ENCODE assay signal across 5 mouse cellular contexts in genomic region chr11:53290187-53290586, GRCm38 (mm10). TPM values are rescaled to one million over a fixed set of nuclear protein-coding genes. Genes with fewer than 3 reads are reported as not detected.
A peak's percentile ranks its signal among the peaks of the same experiment; 100 is the strongest.
DNase-seq lines count a peak whose midpoint lies in the region; TF ChIP-seq lines count a peak whose summit lies in the region.
"Not testable (repeated sequence)": the region's sequence is repeated elsewhere in the genome, so short reads cannot be mapped to it uniquely, and the experiment has no call there.

No protein-coding gene starts in this region.

- not testable (repeated sequence) for H3K4me3 ChIP-seq in CH12.LX (replicated peaks in 1 of 3; ENCODE audit: low read depth in 2 of 3, low read length in 2 of 3, poor library complexity in 1 of 3); ES-E14 (ENCODE audit: insufficient read depth in 1 of 2, low read depth in 1 of 2, low read length in 2 of 2, poor library complexity in 1 of 2, severe bottlenecking in 1 of 2); MEL (ENCODE audit: control insufficient read depth in 1 of 2, insufficient read depth in 1 of 2, low read depth in 2 of 2, low read length in 2 of 2); heart, embryonic 10.5 days

- not testable (repeated sequence) for H3K27ac ChIP-seq in CH12.LX (ENCODE audit: insufficient read depth, low read depth); ES-E14 (ENCODE audit: insufficient read depth, low read depth, low read length, poor library complexity, severe bottlenecking); MEL (ENCODE audit: control insufficient read depth, low read depth, low read length); heart, embryonic 10.5 days

- not testable (repeated sequence) for TF ChIP-seq POLR2A in CH12.LX (IDR thresholded peaks at IDR 0.05; ENCODE audit: low read depth, low read length); MEL (IDR thresholded peaks at IDR 0.05; ENCODE audit: control insufficient read depth in 1 of 2, insufficient read depth in 1 of 2, low read depth in 1 of 2, low read length in 2 of 2, poor library complexity in 1 of 2)

- peaks cover 68 to 93% of the 10 kb centered on the region in 2 experiments for H3K36me3 ChIP-seq in CH12.LX (replicated peaks in 1 of 2; ENCODE audit: control insufficient read depth in 1 of 2, insufficient read depth in 1 of 2, low read length in 1 of 2)
- peaks cover 53% of the 10 kb centered on the region for H3K36me3 ChIP-seq in ES-E14 (ENCODE audit: control insufficient read depth, insufficient read depth, low read length, poor library complexity, severe bottlenecking)
- H3K36me3 ChIP-seq in MEL (ENCODE audit: control insufficient read depth in 1 of 2, insufficient read depth in 2 of 2, low read length in 2 of 2) = peaks cover 38 to 84% of the 10 kb centered on the region in 2 experiments
- peaks cover 81% of the 10 kb centered on the region for H3K36me3 ChIP-seq in heart, embryonic 10.5 days

- TF ChIP-seq RAD21 in CH12.LX (IDR thresholded peaks at IDR 0.05; ENCODE audit: low read depth, low read length); MEL (IDR thresholded peaks at IDR 0.05; ENCODE audit: low read depth, low read length): not testable (repeated sequence)

- H3K27me3 ChIP-seq in CH12.LX (replicated peaks); MEL (ENCODE audit: control insufficient read depth in 1 of 2, insufficient read depth in 2 of 2, low read length in 2 of 2); heart, embryonic 10.5 days (ENCODE audit: insufficient read depth, poor library complexity, severe bottlenecking): not testable (repeated sequence)

- not testable (repeated sequence) for H3K9ac ChIP-seq in CH12.LX (ENCODE audit: insufficient read depth, low read depth); ES-E14 (ENCODE audit: insufficient read depth, low read depth, low read length, poor library complexity, severe bottlenecking); MEL (ENCODE audit: control insufficient read depth, low read depth, low read length, poor library complexity, severe bottlenecking)

- not testable (repeated sequence) for H3K9me3 ChIP-seq in CH12.LX (replicated peaks; ENCODE audit: low read length); ES-E14 (ENCODE audit: control insufficient read depth, insufficient read depth, low read depth, low read length); MEL (replicated peaks; ENCODE audit: insufficient read depth, low read length); heart, embryonic 10.5 days

- not testable (repeated sequence) for TF ChIP-seq EP300 in CH12.LX (IDR thresholded peaks at IDR 0.05; ENCODE audit: low read length); MEL (IDR thresholded peaks at IDR 0.05; ENCODE audit: low read depth in 1 of 2, low read length in 2 of 2)

- not testable (repeated sequence) for TF ChIP-seq CTCF in CH12.LX (conservative IDR thresholded peaks at IDR 0.05 in 1 of 2, IDR thresholded peaks at IDR 0.05 in 1 of 2; ENCODE audit: low read depth in 2 of 2, low read length in 2 of 2); MEL (IDR thresholded peaks at IDR 0.05 in 2 of 3, conservative IDR thresholded peaks at IDR 0.05 in 1 of 3; ENCODE audit: control insufficient read depth in 1 of 3, insufficient read depth in 1 of 3, low read depth in 2 of 3, low read length in 3 of 3, poor library complexity in 1 of 3, severe bottlenecking in 1 of 3)

- not testable (repeated sequence) for DNase-seq in CH12.LX (ENCODE audit: extremely low read depth); ES-E14 (ENCODE audit: low read depth, low spot score); MEL (ENCODE audit: low read depth, low spot score)
- DNase-seq in heart, adult 11 months = peak; percentile 18
- DNase-seq in heart, embryonic 10.5 days (ENCODE audit: low spot score) = peak; percentile 64

- dilution Hi-C loops in CH12.LX (cut with MboI; ENCODE audit: extremely low pct_ligation_motif_present, extremely low pct_unique_long_range_greater_than_20kb, low sequenced_read_pairs) = not testable (repeated sequence)

- H3K79me2 ChIP-seq in CH12.LX (replicated peaks; ENCODE audit: control insufficient read depth, extremely low read depth, insufficient read depth, poor library complexity, severe bottlenecking) = peaks cover 88% of the 10 kb centered on the region
- peaks cover 39% of the 10 kb centered on the region for H3K79me2 ChIP-seq in MEL (ENCODE audit: control insufficient read depth, insufficient read depth, low read length, poor library complexity)

- not testable (repeated sequence) for H3K4me2 ChIP-seq in CH12.LX (ENCODE audit: insufficient read depth, low read depth, poor library complexity, severe bottlenecking)

- 95% methylated on average over 2 of the region's 2 CpGs for WGBS in heart, embryonic 10.5 days

- in situ Hi-C loops in CH12.LX (cut with MboI; ENCODE audit: low pct_ligation_motif_present, low pct_unique_long_range_greater_than_20kb, low sequenced_read_pairs); ES-E14 (cut with MboI; ENCODE audit: low sequenced_read_pairs in 2 of 2, unreplicated experiment in 2 of 2): not testable (repeated sequence)

- H3K4me1 ChIP-seq in CH12.LX (ENCODE audit: control insufficient read depth in 1 of 2, insufficient read depth in 2 of 2) = peaks cover 3 to 14% of the 10 kb centered on the region in 2 experiments; a peak in 2 of 4 replicates
- H3K4me1 ChIP-seq in ES-E14 (ENCODE audit: control insufficient read depth in 2 of 2, insufficient read depth in 2 of 2, low read length in 2 of 2, poor library complexity in 1 of 2); MEL (ENCODE audit: control insufficient read depth in 1 of 2, insufficient read depth in 2 of 2, low read length in 2 of 2); heart, embryonic 10.5 days: not testable (repeated sequence)

TF ChIP-seq in CH12.LX, 34 proteins besides CTCF, POLR2A, EP300 and RAD21:
- 0 out of 2 replicates have a peak, but pooled peaks have one; percentile 22 for TF ChIP-seq ZNF384 (IDR thresholded peaks at IDR 0.05; ENCODE audit: low read depth, low read length)

TF ChIP-seq in ES-E14, 5 proteins besides CTCF, POLR2A, EP300 and RAD21:
- TF ChIP-seq ZNF384 (IDR thresholded peaks at IDR 0.05; ENCODE audit: low read depth, low read length) = peak; percentile 68

TF ChIP-seq in MEL, 35 proteins besides CTCF, POLR2A, EP300 and RAD21:
- peak; percentile 73 for TF ChIP-seq ZNF384 (IDR thresholded peaks at IDR 0.05; ENCODE audit: low read depth, low read length)

RNA-seq across cellular contexts. Expression of gene Hspa4, which starts 10.1 kb away (rescaled TPM):
- total RNA-seq in CH12.LX (2012; rRNA removed) = 184 and 238 TPM in 2 replicates
- 363 and 438 TPM in 2 replicates for total RNA-seq in CH12.LX (2014; rRNA removed)
- polyA plus RNA-seq in CH12.LX (2012; ENCODE audit: insufficient read length, low read depth) = 529 and 585 TPM in 2 replicates
- total RNA-seq in ES-E14 (2012; rRNA removed) = 182 and 280 TPM in 2 replicates
- 276 and 301 TPM in 2 replicates for total RNA-seq in MEL (2012; rRNA removed)
- 100 to 1,000 TPM; 209 to 907 TPM for polyA plus RNA-seq in MEL (2012; ENCODE audit: insufficient read depth in 1 of 2, insufficient read length in 2 of 2, low read depth in 1 of 2, low replicate concordance in 2 of 2, missing spikeins in 1 of 2)
- 98.3 and 109 TPM in 2 replicates for polyA plus RNA-seq in heart, embryonic 10.5 days (2016; fragmentation: Nextera tagmentation; extraction: Ambion mirVana)

RNA-seq across cellular contexts. Expression of gene Zcchc10, which starts 34.3 kb away (rescaled TPM):
- 4.9 and 8.7 TPM in 2 replicates for total RNA-seq in CH12.LX (2012; rRNA removed)
- 20.7 and 24.3 TPM in 2 replicates for total RNA-seq in CH12.LX (2014; rRNA removed)
- 72.4 and 74.2 TPM in 2 replicates for polyA plus RNA-seq in CH12.LX (2012; ENCODE audit: insufficient read length, low read depth)
- 8.4 and 12.9 TPM in 2 replicates for total RNA-seq in ES-E14 (2012; rRNA removed)
- 9.9 and 11.6 TPM in 2 replicates for total RNA-seq in MEL (2012; rRNA removed)
- 100 to 1,000 TPM in 1 of 2 experiments, 10 to 100 TPM in 1; 36.2 to 169 TPM for polyA plus RNA-seq in MEL (2012; ENCODE audit: insufficient read depth in 1 of 2, insufficient read length in 2 of 2, low read depth in 1 of 2, low replicate concordance in 2 of 2, missing spikeins in 1 of 2)
- polyA plus RNA-seq in heart, embryonic 10.5 days (2016; fragmentation: Nextera tagmentation; extraction: Ambion mirVana) = 19.2 and 21.9 TPM in 2 replicates
